Mouse (Mus musculus): ENCODE data around the gene Rnf130.

- TF ChIP-seq CTCF (IDR thresholded peaks at IDR 0.05; ENCODE audit: borderline replicate concordance, extremely low read depth, insufficient read depth, insufficient read length) (no peak), POLR2A (IDR thresholded peaks at IDR 0.05; ENCODE audit: borderline replicate concordance, extremely low read depth, insufficient read depth, insufficient read length, poor library complexity, severe bottlenecking) (no peak)
Observed at GRCm38 (mm10) chr11:49982094-49982493, 43.1 kb upstream of the Rnf130 start.
